Comparison of ENCODE assay signal across 8 mouse cellular contexts in the genomic region with DNA sequence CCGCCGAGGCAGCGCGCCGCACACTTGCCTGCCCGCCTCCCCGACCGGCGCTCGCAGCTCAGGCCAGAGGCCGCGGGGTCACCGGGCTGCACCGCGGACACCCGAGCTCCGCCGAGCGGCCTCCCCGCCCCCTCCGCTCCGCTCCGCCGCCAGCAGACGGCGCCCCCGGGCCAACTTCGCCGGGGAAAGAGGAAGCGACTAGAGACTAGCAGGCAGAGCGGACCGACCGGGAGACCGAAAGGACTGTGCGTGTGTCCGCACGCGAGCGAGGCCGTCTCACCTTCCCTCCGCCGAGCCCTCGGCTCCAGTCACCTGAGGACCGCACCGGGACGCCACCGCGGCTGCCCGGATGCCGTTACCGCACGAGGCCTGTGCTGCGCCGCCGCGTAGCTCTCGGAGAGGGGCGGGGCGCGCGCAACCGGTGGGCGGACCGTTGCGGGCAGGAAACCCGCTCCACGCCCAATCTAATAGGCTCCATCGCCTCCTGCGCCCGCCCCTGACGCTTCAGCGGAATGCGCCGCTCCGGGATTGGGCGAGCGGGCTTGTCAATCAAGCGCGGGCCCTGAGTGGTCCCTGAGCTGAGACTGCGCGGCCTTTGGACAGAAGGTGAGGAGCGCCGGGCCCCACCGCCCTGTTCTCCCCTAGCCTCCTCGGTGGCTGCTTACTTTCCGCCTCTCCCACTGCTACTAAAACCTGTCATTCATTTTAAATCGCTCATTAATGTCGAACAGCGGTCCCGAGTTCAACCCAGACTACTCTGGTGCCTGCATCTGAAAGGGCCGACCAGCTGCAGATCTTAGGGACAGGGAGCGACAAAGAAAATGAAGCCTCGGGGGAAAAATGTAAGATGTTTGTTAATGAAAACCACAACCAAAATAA. TPM values are rescaled to one million over a fixed set of nuclear protein-coding genes. Genes with fewer than 3 reads are reported as not detected.
DNase-seq lines count a peak whose midpoint lies in the region; ATAC-seq lines count a peak whose summit lies in the region.

A gene (minus strand): TSS at position 420 of the 879 bp plus-strand sequence.

- H3K27ac ChIP-seq in hindbrain, embryonic 14.5 days, result peak within 1 kb of the TSS; percentile 95

- peak; percentile 100 for ATAC-seq in hindbrain, embryonic 14.5 days (ENCODE audit: low FRiP score)

- peak; percentile 98 for DNase-seq in R1 (ENCODE audit: low read depth, low spot score)
- peak; percentile 100 for DNase-seq in cerebellum, postnatal 25 days
- DNase-seq in frontal cortex, postnatal 25 days (ENCODE audit: low spot score in 2 of 2), result peak; percentile 99
- peak; percentile 98 for DNase-seq in hindbrain, embryonic 14.5 days (ENCODE audit: low spot score)
- peak; percentile 99 for DNase-seq in layer of hippocampus, postnatal 36 days
- peak; percentile 100 for DNase-seq in lung, postnatal 36 days
- DNase-seq in retina, postnatal 1 day, result peak; percentile 99
- peak; percentile 98 for DNase-seq in urinary bladder, adult 18-20 months (ENCODE audit: low spot score in 2 of 2)

- H3K4me3 ChIP-seq in hindbrain, embryonic 14.5 days (replicated peaks; ENCODE audit: low read length), result peak within 1 kb of the TSS; percentile 98

- H3K27me3 ChIP-seq in hindbrain, embryonic 14.5 days (ENCODE audit: control insufficient read depth, insufficient read depth, low read length), result no peaks in the 10 kb centered on the region

- H3K9ac ChIP-seq in hindbrain, embryonic 14.5 days, result peak within 1 kb of the TSS; percentile 93

- H3K4me1 ChIP-seq in hindbrain, embryonic 14.5 days (replicated peaks; ENCODE audit: control insufficient read depth, insufficient read depth, low read length), result peaks cover 26% of the 10 kb centered on the region

- H3K36me3 ChIP-seq in hindbrain, embryonic 14.5 days (replicated peaks; ENCODE audit: control insufficient read depth, insufficient read depth), result no peaks in the 10 kb centered on the region

- peaks cover 9% of the 10 kb centered on the region for H3K9me3 ChIP-seq in hindbrain, embryonic 14.5 days (ENCODE audit: control insufficient read depth, low read length)

- peak within 1 kb of the TSS; percentile 74 for H3K4me2 ChIP-seq in hindbrain, embryonic 14.5 days (replicated peaks)

- under 1% methylated on average over 92 of the region's 93 CpGs for WGBS in hindbrain, embryonic 14.5 days

RNA-seq across cellular contexts. Expression of the gene that starts here (rescaled TPM):
- polyA plus RNA-seq in hindbrain, embryonic 14.5 days (2014; fragmentation: Nextera tagmentation; extraction: Ambion mirVana), result 59.6 and 66.2 TPM in 2 replicates
- 10 to 100 TPM; 36.7 to 36.9 TPM for total RNA-seq in layer of hippocampus, postnatal 36 days (2021)

Comparison
In these comparisons a context has a peak if more than half of its experiments do, and no peak if none do; other contexts are left out.
1. Peak in every context shown above with its lines: DNase-seq, ATAC-seq, H3K4me3 ChIP-seq and H3K27ac ChIP-seq.